17 mouse cellular contexts compared by ENCODE assay signal in the genomic region with DNA sequence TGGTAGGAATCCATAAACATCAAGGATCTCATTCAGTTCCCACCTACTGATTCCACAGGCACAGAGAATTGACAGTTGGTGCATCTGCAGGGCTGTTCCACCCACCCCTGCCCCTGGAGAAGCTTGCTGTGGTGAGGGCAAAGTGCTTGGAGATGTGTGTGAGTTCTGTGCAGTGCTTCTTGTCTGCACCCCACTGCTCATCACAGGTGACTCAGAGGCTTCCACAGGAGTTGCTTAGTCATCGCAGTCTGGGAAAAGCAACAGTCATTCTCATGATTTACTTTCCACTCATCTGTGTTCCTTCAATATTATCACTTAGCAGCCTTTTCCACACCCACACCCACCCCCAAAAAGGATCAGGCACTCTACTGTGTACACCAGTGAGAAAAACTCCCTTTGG.
DNase-seq lines count a peak whose midpoint lies in the region; ATAC-seq and TF ChIP-seq lines count a peak whose summit lies in the region.
"Had no signal": no experiment of that assay in that cellular context is flagged by ENCODE, and none has a peak within 500 bp of the region (broad histone marks: within the 10 kb centered on the region; RNA-seq: fewer than 3 reads in every experiment).

No protein-coding gene starts in this region.

- peak; percentile 94 for ATAC-seq in frontal cortex, adult (ENCODE audit: low TSS enrichment)
- ATAC-seq in granulocyte monocyte progenitor cell, adult 5-6 weeks (replicated peaks; ENCODE audit: poor library complexity, severe bottlenecking), result no peak
- ATAC-seq: midbrain, embryonic 16.5 days had no signal

- intact Hi-C loops in left cerebral cortex, adult 2 months (cut with DNase I), result no loop called here

- WGBS in forebrain, embryonic 10.5 days, result 89% methylated on average over 1 of the region's 1 CpGs

- no peaks in the 10 kb centered on the region for H3K4me1 ChIP-seq in forebrain, embryonic 10.5 days
- H3K4me1 ChIP-seq: embryonic facial prominence, embryonic 12.5 days; heart, embryonic 15.5 days; hindbrain, embryonic 10.5 days; liver, embryonic 13.5 days had no signal

- no peak for DNase-seq in frontal cortex, postnatal 10 days (ENCODE audit: low spot score in 2 of 2)
- DNase-seq in right cerebral cortex, adult 18-20 months, result peak; percentile 82
- DNase-seq in right cerebral cortex, postnatal 14 days, result no peak
- peak; percentile 42 to 55 for DNase-seq in left cerebral cortex, adult 2 months (ENCODE audit: extremely low spot score in 1 of 2, low spot score in 2 of 2)
- DNase-seq in telencephalon, adult 2 months (ENCODE audit: low read depth, low spot score), result peak; percentile 56
- DNase-seq in forebrain, embryonic 10.5 days (ENCODE audit: extremely low spot score, low spot score), result no peak
- DNase-seq: heart, adult 11 months; liver, embryonic 13.5 days; spleen, adult 18-20 months; thymus, postnatal 4 days had no signal

- H3K9me3 ChIP-seq in forebrain, embryonic 10.5 days, result no peaks in the 10 kb centered on the region
- H3K9me3 ChIP-seq: embryonic facial prominence, embryonic 12.5 days; G1E; heart, embryonic 15.5 days; hindbrain, embryonic 10.5 days; liver, embryonic 13.5 days had no signal

- no peaks in the 10 kb centered on the region for H3K27me3 ChIP-seq in forebrain, embryonic 10.5 days (ENCODE audit: poor library complexity, severe bottlenecking)
- H3K27me3 ChIP-seq: embryonic facial prominence, embryonic 12.5 days; heart, embryonic 15.5 days; liver, embryonic 13.5 days had no signal

- H3K36me3 ChIP-seq in forebrain, embryonic 10.5 days (replicated peaks), result no peaks in the 10 kb centered on the region
- H3K36me3 ChIP-seq: embryonic facial prominence, embryonic 12.5 days; G1E; hindbrain, embryonic 10.5 days; liver, embryonic 13.5 days had no signal

- no peak for TF ChIP-seq CTCF in left cerebral cortex, adult 2 months (IDR thresholded peaks at IDR 0.05)

- no peak overlapping the region for H3K4me3 ChIP-seq in left cerebral cortex, adult 2 months
- H3K4me3 ChIP-seq in forebrain, embryonic 10.5 days, result no peak overlapping the region
- H3K4me3 ChIP-seq: embryonic facial prominence, embryonic 12.5 days; heart, embryonic 15.5 days; hindbrain, embryonic 10.5 days; liver, embryonic 13.5 days had no signal

- H3K27ac ChIP-seq in left cerebral cortex, adult 2 months, result no peak overlapping the region
- no peak overlapping the region for H3K27ac ChIP-seq in forebrain, embryonic 10.5 days
- H3K27ac ChIP-seq: embryonic facial prominence, embryonic 12.5 days; heart, embryonic 15.5 days; hindbrain, embryonic 10.5 days; liver, embryonic 13.5 days had no signal

Comparison
In these comparisons a context has a peak if more than half of its experiments do, and no peak if none do; other contexts are left out.
1. DNase-seq: peak in right cerebral cortex, adult 18-20 months (single experiment), left cerebral cortex, adult 2 months (2 of 2) and telencephalon, adult 2 months (single experiment); none in frontal cortex, postnatal 10 days (0 of 2), right cerebral cortex, postnatal 14 days (single experiment) and forebrain, embryonic 10.5 days (single experiment).